Mouse (Mus musculus): ENCODE data around the gene Apobec4.
"Not testable (repeated sequence)": the region's sequence is repeated elsewhere in the genome, so short reads cannot be mapped to it uniquely, and the experiment has no call there.

DNA sequence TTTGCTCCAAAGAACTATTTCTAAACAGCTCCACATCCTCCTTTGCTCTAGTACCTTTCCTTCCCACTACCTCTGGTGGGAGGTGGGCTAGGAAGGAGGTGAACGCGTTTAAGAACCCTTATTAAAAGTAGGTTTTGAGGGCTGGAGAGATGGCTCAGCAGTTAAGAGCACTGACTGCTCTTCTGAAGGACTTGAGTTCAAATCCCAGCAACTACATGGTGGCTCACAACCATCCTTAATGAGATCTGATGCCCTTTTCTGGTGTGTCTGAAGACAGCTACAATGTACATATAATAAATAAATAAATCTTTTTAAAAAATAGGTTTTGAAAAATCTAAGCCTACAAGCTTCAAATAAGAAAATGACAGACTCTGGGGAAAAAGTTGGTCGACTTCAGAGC, 35.1 kb downstream of the Apobec4 start:
- not testable (repeated sequence) for TF ChIP-seq USF1 (IDR thresholded peaks at IDR 0.05; ENCODE audit: low read depth, low read length); POLR2A (IDR thresholded peaks at IDR 0.05; ENCODE audit: control insufficient read depth in 1 of 2, insufficient read depth in 1 of 2, low read depth in 1 of 2, low read length in 2 of 2, poor library complexity in 1 of 2); GABPA (IDR thresholded peaks at IDR 0.05; ENCODE audit: low read depth, low read length); BHLHE40 (IDR thresholded peaks at IDR 0.05; ENCODE audit: borderline replicate concordance, low read depth, low read length); EP300 (IDR thresholded peaks at IDR 0.05; ENCODE audit: low read depth in 1 of 2, low read length in 2 of 2); HCFC1 (IDR thresholded peaks at IDR 0.05; ENCODE audit: low read depth, low read length); ZNF384 (IDR thresholded peaks at IDR 0.05; ENCODE audit: low read depth, low read length); NELFE (IDR thresholded peaks at IDR 0.05; ENCODE audit: low read depth, low read length); MEF2A (IDR thresholded peaks at IDR 0.05; ENCODE audit: extremely low read depth, insufficient replicate concordance, low read depth, low read length, poor library complexity, severe bottlenecking)
